Mouse (Mus musculus): ENCODE results near the gene Inpp5k. TPM values are rescaled to one million over a fixed set of nuclear protein-coding genes. Genes with fewer than 3 reads are reported as not detected.
"Not testable (repeated sequence)": the region's sequence is repeated elsewhere in the genome, so short reads cannot be mapped to it uniquely, and the experiment has no call there.

Gene Inpp5k
- polyA plus RNA-seq, 1 experiment from 2014 or later: 22.3 TPM

GRCm38 (mm10) chr11:75595816-75596215, 35.0 kb upstream of the Inpp5k start:
- Histone ChIP-seq H3K4me2 (no peak overlapping the region), H3K36me3 (peaks cover 85% of the 10 kb centered on the region), H3K4me1 (no peaks in the 10 kb centered on the region), H3K27me3 (no peaks in the 10 kb centered on the region), H3K9me3 (no peaks in the 10 kb centered on the region), H3K27ac (no peak overlapping the region), H3K9ac (no peak overlapping the region), H3K4me3 (no peak overlapping the region)
- ATAC-seq (ENCODE audit: insufficient number of reproducible peaks, low FRiP score, low TSS enrichment, low read depth): no peak
- WGBS: 82% methylated on average over 7 of the region's 7 CpGs

GRCm38 (mm10) chr11:75596726-75597255, 34.0 kb upstream of the Inpp5k start:
- no peak overlapping the region for H3K4me3 ChIP-seq
- H3K27me3 ChIP-seq: no peaks in the 10 kb centered on the region
- 78% methylated on average over 3 of the region's 3 CpGs for whole genome bisulfite sequencing
- H3K4me2 ChIP-seq: no peak overlapping the region
- H3K9ac ChIP-seq: no peak overlapping the region
- H3K4me1 ChIP-seq: no peaks in the 10 kb centered on the region
- ATAC-seq (ENCODE audit: insufficient number of reproducible peaks, low FRiP score, low TSS enrichment, low read depth): no peak
- peaks cover 90% of the 10 kb centered on the region for H3K36me3 ChIP-seq
- H3K27ac ChIP-seq: no peak overlapping the region
- H3K9me3 ChIP-seq: no peaks in the 10 kb centered on the region

DNA sequence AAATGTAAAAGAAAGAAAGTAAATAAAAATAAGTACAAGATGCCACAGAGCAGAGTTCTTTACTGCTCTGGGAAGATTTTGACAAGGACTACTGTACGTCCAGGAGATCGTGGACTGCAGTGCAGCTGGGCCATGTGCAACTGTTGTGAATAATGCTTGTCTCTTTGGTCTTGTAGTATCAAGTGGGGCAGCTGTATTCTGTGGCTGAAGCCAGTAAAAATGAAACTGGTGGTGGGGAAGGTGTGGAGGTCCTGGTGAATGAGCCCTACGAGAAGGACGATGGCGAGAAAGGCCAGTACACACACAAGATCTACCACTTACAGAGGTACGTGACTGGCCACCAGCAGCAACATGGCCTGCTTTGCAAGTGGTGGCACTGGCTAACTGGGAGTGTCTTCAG, 32.8 kb upstream of the Inpp5k start:
- H3K4me3 ChIP-seq: no peak overlapping the region
- no peaks in the 10 kb centered on the region for H3K27me3 ChIP-seq
- no peak overlapping the region for H3K4me2 ChIP-seq
- no peak for ATAC-seq (ENCODE audit: insufficient number of reproducible peaks, low FRiP score, low TSS enrichment, low read depth)
- 93% methylated on average over 6 of the region's 6 CpGs for WGBS
- no peaks in the 10 kb centered on the region for H3K9me3 ChIP-seq
- no peak overlapping the region for H3K9ac ChIP-seq
- peaks cover 89% of the 10 kb centered on the region for H3K36me3 ChIP-seq
- no peak overlapping the region for H3K27ac ChIP-seq
- H3K4me1 ChIP-seq: no peaks in the 10 kb centered on the region

DNA sequence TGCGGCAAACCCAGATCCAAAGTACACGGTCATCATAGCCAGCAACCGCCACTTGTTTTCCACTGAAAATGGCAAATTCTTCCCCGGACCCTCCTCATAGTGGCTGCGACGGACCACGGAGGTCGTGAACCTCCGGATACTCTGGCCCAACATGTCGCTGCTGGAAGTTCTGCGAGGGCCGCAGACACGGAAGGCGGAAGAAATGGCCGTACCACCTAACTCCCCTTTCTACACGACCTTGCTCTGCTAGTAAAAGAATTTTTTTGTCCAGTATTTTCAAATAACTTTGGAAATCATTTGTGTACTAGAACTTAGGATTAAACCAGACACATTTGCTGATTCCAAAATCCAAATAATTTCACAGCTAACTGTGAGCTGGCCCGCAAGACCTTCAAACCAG, 31.0 kb upstream of the Inpp5k start:
- H3K4me1 ChIP-seq; ATAC-seq (ENCODE audit: insufficient number of reproducible peaks, low FRiP score, low TSS enrichment, low read depth); H3K27me3 ChIP-seq; H3K4me2 ChIP-seq; H3K27ac ChIP-seq; H3K4me3 ChIP-seq; H3K9ac ChIP-seq; H3K9me3 ChIP-seq: not testable (repeated sequence)
- WGBS: 93% methylated on average over 17 of the region's 17 CpGs
- peaks cover 87% of the 10 kb centered on the region for H3K36me3 ChIP-seq

GRCm38 (mm10) chr11:75604826-75605225, 26.0 kb upstream of the Inpp5k start:
- 84% methylated on average over 5 of the region's 5 CpGs for WGBS
- no peaks in the 10 kb centered on the region for H3K27me3 ChIP-seq

DNA sequence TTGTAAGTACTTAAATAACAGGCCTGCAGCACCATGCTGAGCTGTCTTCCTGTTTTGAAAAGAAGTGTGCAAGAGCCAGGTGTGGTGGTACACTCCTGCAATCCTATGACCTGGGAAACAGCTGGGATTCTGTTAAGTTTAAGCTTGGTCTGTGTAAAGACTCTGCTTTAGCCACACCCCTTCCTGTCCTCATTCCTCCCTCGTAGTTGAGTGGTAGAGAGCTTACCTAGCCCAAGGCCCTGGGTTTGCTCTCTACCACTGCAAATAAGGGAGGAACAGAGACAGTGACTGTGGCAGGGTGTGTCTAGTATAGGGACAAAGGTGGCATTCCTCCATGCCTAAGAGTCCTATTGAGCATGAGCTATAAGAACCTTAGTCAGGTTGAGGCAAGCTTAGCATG, 25.5 kb upstream of the Inpp5k start:
- no peak for ATAC-seq (ENCODE audit: insufficient number of reproducible peaks, low FRiP score, low TSS enrichment, low read depth)
- no peak overlapping the region for H3K4me3 ChIP-seq
- no peaks in the 10 kb centered on the region for H3K9me3 ChIP-seq
- peaks cover 90% of the 10 kb centered on the region for H3K36me3 ChIP-seq
- H3K27ac ChIP-seq: no peak overlapping the region
- H3K27me3 ChIP-seq: no peaks in the 10 kb centered on the region
- 22% methylated on average over 1 of the region's 1 CpGs for WGBS
- H3K9ac ChIP-seq: no peak overlapping the region
- H3K4me2 ChIP-seq: no peak overlapping the region
- peaks cover 3% of the 10 kb centered on the region; the same call in 1 of the 2 replicates for H3K4me1 ChIP-seq

More at GRCm38 (mm10) chr11:75604826-75605225, 26.0 kb upstream of the Inpp5k start:
- H3K36me3 ChIP-seq: peaks cover 90% of the 10 kb centered on the region
- no peak overlapping the region for H3K4me2 ChIP-seq
- no peaks in the 10 kb centered on the region for H3K9me3 ChIP-seq
- no peak overlapping the region for H3K27ac ChIP-seq
- no peak for ATAC-seq (ENCODE audit: insufficient number of reproducible peaks, low FRiP score, low TSS enrichment, low read depth)
- H3K9ac ChIP-seq: no peak overlapping the region
- H3K4me3 ChIP-seq: no peak overlapping the region
- peaks cover 3% of the 10 kb centered on the region; the same call in 1 of the 2 replicates for H3K4me1 ChIP-seq

DNA sequence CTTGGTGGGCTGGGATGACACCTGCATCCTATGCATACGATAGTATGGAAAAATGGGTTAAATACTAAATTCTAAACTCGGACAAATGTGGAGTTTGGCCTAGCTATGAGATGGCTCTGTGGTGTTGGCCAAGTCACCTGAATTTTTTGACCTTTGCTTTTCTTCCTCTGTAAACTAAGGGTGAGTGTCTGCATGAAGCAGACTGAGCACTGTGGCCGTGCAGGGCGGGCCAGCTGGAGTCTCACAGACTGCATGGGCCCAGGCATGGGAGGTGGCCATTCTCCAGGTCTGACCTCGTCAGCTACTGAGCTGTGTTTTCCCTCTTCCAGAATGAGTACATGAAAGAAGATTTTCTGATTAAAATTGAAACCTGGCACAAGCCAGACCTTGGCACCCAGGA, 22.0 kb upstream of the Inpp5k start:
- H3K4me2 ChIP-seq: no peak overlapping the region
- no peaks in the 10 kb centered on the region for H3K9me3 ChIP-seq
- no peaks in the 10 kb centered on the region for H3K27me3 ChIP-seq
- H3K4me1 ChIP-seq: peaks cover 3% of the 10 kb centered on the region; the same call in 1 of the 2 replicates
- H3K4me3 ChIP-seq: no peak overlapping the region
- H3K36me3 ChIP-seq: peaks cover 89% of the 10 kb centered on the region
- ATAC-seq (ENCODE audit: insufficient number of reproducible peaks, low FRiP score, low TSS enrichment, low read depth): no peak
- no peak overlapping the region for H3K27ac ChIP-seq
- 86% methylated on average over 5 of the region's 5 CpGs for WGBS
- no peak overlapping the region for H3K9ac ChIP-seq

- Histone ChIP-seq H3K36me3 (peaks cover 86% of the 10 kb centered on the region), H3K4me1 (peaks cover 3% of the 10 kb centered on the region; the same call in 1 of the 2 replicates), H3K4me2 (no peak overlapping the region), H3K9ac (no peak overlapping the region), H3K27ac (no peak overlapping the region), H3K4me3 (no peak overlapping the region), H3K9me3 (no peaks in the 10 kb centered on the region), H3K27me3 (no peaks in the 10 kb centered on the region)
- WGBS: 81% methylated on average over 2 of the region's 2 CpGs
- no peak for ATAC-seq (ENCODE audit: insufficient number of reproducible peaks, low FRiP score, low TSS enrichment, low read depth)
These were observed 20.8 kb upstream of the Inpp5k start for GRCm38 (mm10) chr11:75610021-75610420.

DNA sequence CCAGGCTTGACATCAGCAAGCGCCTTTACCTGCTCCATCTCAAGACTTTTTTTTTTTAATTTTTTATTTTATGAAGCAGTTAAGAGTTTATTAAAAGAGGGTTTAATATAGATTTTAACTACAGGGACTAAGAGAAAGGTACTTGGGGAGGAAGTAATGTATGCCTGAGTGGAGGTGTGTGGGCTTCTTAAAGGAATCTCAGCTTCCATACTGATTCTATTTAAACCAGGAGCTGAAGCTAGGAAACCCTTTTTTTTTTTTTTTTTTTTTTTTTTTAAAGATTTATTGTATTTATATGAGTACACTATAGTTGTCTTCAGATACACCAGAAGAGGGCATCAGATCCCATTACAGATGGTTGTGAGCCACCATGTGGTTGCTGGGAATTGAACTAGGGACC, 16.0 kb upstream of the Inpp5k start:
- Histone ChIP-seq H3K27ac (no peak overlapping the region), H3K36me3 (peaks cover 76% of the 10 kb centered on the region), H3K4me1 (no peaks in the 10 kb centered on the region), H3K27me3 (no peaks in the 10 kb centered on the region), H3K9ac (no peak overlapping the region), H3K9me3 (no peaks in the 10 kb centered on the region), H3K4me2 (no peak overlapping the region), H3K4me3 (no peak overlapping the region)
- ATAC-seq (ENCODE audit: insufficient number of reproducible peaks, low FRiP score, low TSS enrichment, low read depth): no peak
- WGBS: 91% methylated on average over 1 of the region's 1 CpGs

DNA sequence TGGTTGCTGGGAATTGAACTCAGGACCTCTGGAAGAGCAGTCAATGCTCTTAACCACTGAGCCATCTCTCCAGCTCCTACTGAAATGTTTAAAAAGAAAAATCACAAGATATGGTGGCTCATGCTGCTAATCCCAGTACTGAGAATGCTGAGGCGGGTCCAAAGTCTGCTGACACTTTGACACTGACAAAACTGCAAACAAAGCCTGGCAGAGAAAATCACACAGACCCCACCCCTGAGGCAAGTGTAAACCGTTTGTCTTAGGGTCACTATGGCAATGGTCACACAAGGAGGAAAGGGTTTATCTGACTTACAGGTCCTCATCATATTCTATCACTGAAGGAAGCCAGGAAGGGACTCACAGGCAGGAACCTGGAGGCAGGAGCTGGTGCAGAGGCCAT, 15.2 kb upstream of the Inpp5k start:
- WGBS: 92% methylated on average over 2 of the region's 2 CpGs
- Histone ChIP-seq H3K4me3 (no peak overlapping the region), H3K36me3 (peaks cover 76% of the 10 kb centered on the region), H3K9me3 (no peaks in the 10 kb centered on the region), H3K4me1 (no peaks in the 10 kb centered on the region), H3K27me3 (no peaks in the 10 kb centered on the region), H3K9ac (no peak overlapping the region), H3K4me2 (no peak overlapping the region), H3K27ac (no peak overlapping the region)
- no peak for ATAC-seq (ENCODE audit: insufficient number of reproducible peaks, low FRiP score, low TSS enrichment, low read depth)

DNA sequence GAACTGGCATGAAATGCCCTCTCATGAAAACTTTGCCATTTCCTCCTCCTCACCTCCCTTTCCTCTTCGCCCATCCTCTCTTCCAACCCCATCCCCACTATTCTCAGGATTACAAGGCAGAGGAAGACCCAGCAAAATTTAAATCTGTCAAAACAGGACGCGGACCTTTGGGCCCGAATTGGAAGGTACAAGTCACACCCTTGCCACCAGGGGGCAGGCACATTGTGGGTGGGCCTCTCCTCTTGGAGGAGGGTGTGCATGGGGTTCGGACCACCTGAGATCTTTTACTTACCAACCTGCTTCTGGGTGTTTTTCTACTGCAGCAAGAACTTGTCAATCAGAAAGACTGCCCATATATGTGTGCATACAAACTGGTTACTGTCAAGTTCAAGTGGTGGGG, 11.7 kb upstream of the Inpp5k start:
- no peak overlapping the region for H3K27ac ChIP-seq
- no peak overlapping the region for H3K4me2 ChIP-seq
- no peak overlapping the region for H3K4me3 ChIP-seq
- peaks cover 68% of the 10 kb centered on the region for H3K36me3 ChIP-seq
- 86% methylated on average over 5 of the region's 5 CpGs for WGBS
- ATAC-seq (ENCODE audit: insufficient number of reproducible peaks, low FRiP score, low TSS enrichment, low read depth): no peak
- H3K9ac ChIP-seq: no peak overlapping the region
- no peaks in the 10 kb centered on the region for H3K9me3 ChIP-seq
- H3K4me1 ChIP-seq: no peaks in the 10 kb centered on the region
- no peaks in the 10 kb centered on the region for H3K27me3 ChIP-seq

GRCm38 (mm10) chr11:75620136-75620780, 10.5 kb upstream of the Inpp5k start:
- Histone ChIP-seq H3K4me2 (no peak overlapping the region), H3K36me3 (peaks cover 67% of the 10 kb centered on the region), H3K4me3 (no peak overlapping the region), H3K9me3 (no peaks in the 10 kb centered on the region), H3K4me1 (no peaks in the 10 kb centered on the region), H3K9ac (no peak overlapping the region), H3K27ac (no peak overlapping the region), H3K27me3 (no peaks in the 10 kb centered on the region)
- ATAC-seq (ENCODE audit: insufficient number of reproducible peaks, low FRiP score, low TSS enrichment, low read depth): no peak
- 85% methylated on average over 12 of the region's 12 CpGs for WGBS

All from limb, embryonic 15.5 days (tissue).